Mouse (Mus musculus): ENCODE measurements around the gene Zfp26. TPM values are rescaled to one million over a fixed set of nuclear protein-coding genes. Genes with fewer than 3 reads are reported as not detected.
A peak's percentile ranks its signal among the peaks of the same experiment; 100 is the strongest.

The Zfp26 gene
- polyA plus RNA-seq (2014; fragmentation: Nextera tagmentation; extraction: Ambion mirVana) = 15.7 and 36.5 TPM in 2 replicates

DNA sequence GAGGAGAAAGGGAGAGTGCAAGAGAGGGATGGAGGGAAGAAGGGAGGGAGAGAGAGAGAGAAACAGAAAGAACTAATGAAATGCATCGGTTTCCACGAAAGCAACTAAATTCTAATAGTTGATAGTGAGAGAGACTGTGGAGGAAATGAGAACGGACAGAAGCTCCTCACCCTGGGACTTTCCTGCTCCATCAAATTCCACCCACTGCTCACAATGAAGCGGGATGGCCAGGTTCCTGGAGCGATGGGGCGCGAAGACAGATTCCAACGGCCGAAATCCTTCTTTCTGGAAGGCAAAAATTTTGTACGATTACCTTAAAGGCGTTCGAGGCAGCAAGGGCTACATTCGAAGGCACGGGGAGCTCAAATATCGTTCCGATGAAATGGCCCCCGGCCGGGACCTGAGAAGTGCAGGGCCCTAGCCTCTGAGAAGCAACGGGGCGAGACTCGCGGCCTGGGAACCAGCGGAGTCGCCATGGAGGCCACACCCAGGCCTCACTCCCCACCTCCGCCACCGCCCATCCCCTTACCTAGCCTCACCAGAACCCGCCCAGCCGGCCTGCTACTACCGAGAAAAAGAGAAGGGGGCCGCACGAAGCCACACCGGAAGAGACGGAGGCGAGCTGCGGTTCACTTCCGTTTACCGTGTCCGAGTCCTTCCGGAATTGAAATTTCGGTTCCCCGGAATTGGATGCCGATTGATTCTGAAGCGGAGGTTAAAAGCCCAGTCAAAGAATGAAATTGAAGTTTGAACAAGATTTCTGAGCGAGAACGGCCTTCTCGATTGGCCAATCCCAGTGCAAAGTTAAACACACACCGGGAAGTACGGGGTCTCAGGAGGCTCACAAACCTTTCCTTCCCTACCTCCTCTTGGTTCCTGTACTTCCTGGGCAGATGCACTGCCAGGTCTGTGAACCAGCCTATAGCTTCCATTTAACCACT, at the start of gene Zfp26:
Gene Zfp26, minus strand, starts transcription at position 786 of the 941 bp plus-strand sequence.
- peak; percentile 95 for ATAC-seq (ENCODE audit: low FRiP score, low TSS enrichment)

DNA sequence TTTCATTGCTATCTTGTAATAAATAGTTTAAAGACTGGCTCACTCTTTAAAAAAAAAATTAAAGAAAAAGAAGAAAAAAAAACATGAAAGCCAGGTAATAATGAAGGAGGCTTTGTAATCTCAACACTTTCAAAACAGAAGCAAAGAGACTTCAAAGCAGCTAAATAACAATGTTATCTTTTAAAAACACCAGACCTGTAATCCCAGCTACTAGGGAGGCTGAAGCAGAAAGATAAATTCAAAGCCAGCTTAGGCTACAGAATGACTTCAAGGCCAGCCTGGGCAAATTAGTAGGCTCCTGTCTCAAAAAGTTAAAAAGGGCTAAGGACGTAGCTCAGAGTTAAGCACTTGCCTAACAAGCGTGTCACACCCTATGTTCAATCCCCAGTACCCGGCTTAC, 49.7 kb upstream of the Zfp26 start:
- Histone ChIP-seq H3K9me3 (ENCODE audit: control insufficient read depth, low read length) (no peaks in the 10 kb centered on the region), H3K27ac (ENCODE audit: low read depth, low read length) (no peak overlapping the region), H3K36me3 (ENCODE audit: control insufficient read depth, insufficient read depth, low read length) (peaks cover 74% of the 10 kb centered on the region), H3K4me1 (ENCODE audit: control insufficient read depth, insufficient read depth, low read length) (peaks cover 2% of the 10 kb centered on the region; the same call in 1 of the 2 replicates), H3K9ac (ENCODE audit: low read depth, low read length) (no peak overlapping the region), H3K4me3 (ENCODE audit: low read length) (no peak overlapping the region), H3K4me2 (replicated peaks; ENCODE audit: low read depth, low read length) (no peak overlapping the region), H3K27me3 (ENCODE audit: control insufficient read depth, insufficient read depth, low read length) (no peaks in the 10 kb centered on the region)
- WGBS = 84% methylated on average over 3 of the region's 3 CpGs
- no peak for ATAC-seq (ENCODE audit: low FRiP score, low TSS enrichment)

More for the DNA sequence above, at the start of gene Zfp26:
- Histone ChIP-seq H3K4me3 (ENCODE audit: low read length) (peak within 1 kb of the TSS; percentile 79), H3K36me3 (ENCODE audit: control insufficient read depth, insufficient read depth, low read length) (peaks cover 28% of the 10 kb centered on the region), H3K27ac (ENCODE audit: low read depth, low read length) (peak within 1 kb of the TSS; percentile 87), H3K9ac (ENCODE audit: low read depth, low read length) (peak within 1 kb of the TSS; percentile 86), H3K9me3 (ENCODE audit: control insufficient read depth, low read length) (no peaks in the 10 kb centered on the region), H3K4me2 (replicated peaks; ENCODE audit: low read depth, low read length) (peak within 1 kb of the TSS; percentile 73), H3K27me3 (ENCODE audit: control insufficient read depth, insufficient read depth, low read length) (no peaks in the 10 kb centered on the region), H3K4me1 (ENCODE audit: control insufficient read depth, insufficient read depth, low read length) (0 out of 2 replicates have a peak, but pooled peaks cover 5% of the 10 kb centered on the region)
- WGBS = under 1% methylated on average over 48 of the region's 48 CpGs

GRCm38 (mm10) chr9:20504801-20505200, 44.8 kb upstream of the Zfp26 start:
- Histone ChIP-seq H3K36me3 (ENCODE audit: control insufficient read depth, insufficient read depth, low read length) (peaks cover 84% of the 10 kb centered on the region), H3K9ac (ENCODE audit: low read depth, low read length) (no peak overlapping the region), H3K9me3 (ENCODE audit: control insufficient read depth, low read length) (no peaks in the 10 kb centered on the region), H3K4me2 (replicated peaks; ENCODE audit: low read depth, low read length) (no peak overlapping the region), H3K4me3 (ENCODE audit: low read length) (no peak overlapping the region), H3K27ac (ENCODE audit: low read depth, low read length) (no peak overlapping the region), H3K4me1 (ENCODE audit: control insufficient read depth, insufficient read depth, low read length) (no peaks in the 10 kb centered on the region), H3K27me3 (ENCODE audit: control insufficient read depth, insufficient read depth, low read length) (no peaks in the 10 kb centered on the region)
- 91% methylated on average over 5 of the region's 5 CpGs for WGBS
- ATAC-seq (ENCODE audit: low FRiP score, low TSS enrichment) = no peak

- H3K36me3 ChIP-seq (ENCODE audit: control insufficient read depth, insufficient read depth, low read length) = peaks cover 38% of the 10 kb centered on the region
- peak overlapping the region; percentile 65 for H3K9ac ChIP-seq (ENCODE audit: low read depth, low read length)
- WGBS = 5% methylated on average over 9 of the region's 9 CpGs
- H3K27ac ChIP-seq (ENCODE audit: low read depth, low read length) = peak overlapping the region; percentile 83; the same call in 1 of the 2 replicates
- peak overlapping the region; percentile 81 for H3K4me2 ChIP-seq (replicated peaks; ENCODE audit: low read depth, low read length)
- H3K4me3 ChIP-seq (ENCODE audit: low read length) = peak overlapping the region; percentile 56
- H3K9me3 ChIP-seq (ENCODE audit: control insufficient read depth, low read length) = no peaks in the 10 kb centered on the region
- peaks cover 7% of the 10 kb centered on the region; the same call in 1 of the 2 replicates for H3K4me1 ChIP-seq (ENCODE audit: control insufficient read depth, insufficient read depth, low read length)
- ATAC-seq (ENCODE audit: low FRiP score, low TSS enrichment) = no peak
- no peaks in the 10 kb centered on the region for H3K27me3 ChIP-seq (ENCODE audit: control insufficient read depth, insufficient read depth, low read length)
Observed at GRCm38 (mm10) chr9:20493281-20493680, 33.3 kb upstream of the Zfp26 start.

DNA sequence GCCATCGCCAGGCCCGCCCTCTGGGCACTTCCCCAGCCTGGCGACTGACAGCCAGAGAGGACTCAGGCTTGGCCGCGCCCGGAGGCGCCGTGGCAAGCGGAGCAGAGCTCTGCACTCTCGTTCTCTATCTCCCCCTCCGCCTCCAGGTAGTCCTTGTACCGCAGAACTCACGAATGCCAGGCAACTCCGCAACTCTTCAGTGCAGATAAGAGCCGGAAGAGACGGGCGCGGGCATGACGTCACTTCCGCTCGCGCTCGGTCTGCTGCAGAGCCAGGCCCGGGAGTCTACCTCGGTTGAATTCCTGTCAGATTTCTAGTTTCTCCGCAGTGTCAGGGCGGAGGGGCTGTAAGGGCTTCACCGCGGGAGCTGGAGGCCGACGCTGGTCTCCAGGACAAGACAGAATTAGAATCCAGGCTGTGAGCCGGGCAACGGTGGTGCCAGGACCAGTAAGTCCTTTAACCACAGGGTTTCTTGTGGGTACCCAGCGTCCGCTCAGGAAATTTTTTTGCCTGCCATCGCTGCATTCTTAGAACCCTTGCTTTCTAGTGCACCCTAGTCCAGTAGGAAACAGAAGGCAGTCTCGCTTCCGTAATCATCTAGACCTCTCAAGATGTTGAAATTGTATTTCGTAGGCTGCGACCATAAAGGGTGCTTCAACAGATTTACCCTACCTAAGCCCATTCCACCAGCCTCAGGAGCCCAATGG, 32.7 kb upstream of the Zfp26 start, which contains the start of gene Zfp426:
Gene Zfp426, minus strand, starts transcription at position 220 of the 707 bp plus-strand sequence.
- peak; percentile 95 for ATAC-seq (ENCODE audit: low FRiP score, low TSS enrichment)
- Histone ChIP-seq H3K9ac (ENCODE audit: low read depth, low read length) (peak within 1 kb of the TSS; percentile 65), H3K4me3 (ENCODE audit: low read length) (peak within 1 kb of the TSS; percentile 56), H3K27me3 (ENCODE audit: control insufficient read depth, insufficient read depth, low read length) (no peaks in the 10 kb centered on the region), H3K36me3 (ENCODE audit: control insufficient read depth, insufficient read depth, low read length) (peaks cover 32% of the 10 kb centered on the region), H3K27ac (ENCODE audit: low read depth, low read length) (peak within 1 kb of the TSS; percentile 83), H3K9me3 (ENCODE audit: control insufficient read depth, low read length) (no peaks in the 10 kb centered on the region), H3K4me1 (ENCODE audit: control insufficient read depth, insufficient read depth, low read length) (peaks cover 7% of the 10 kb centered on the region; the same call in 1 of the 2 replicates), H3K4me2 (replicated peaks; ENCODE audit: low read depth, low read length) (peak within 1 kb of the TSS; percentile 81)
- WGBS = under 1% methylated on average over 40 of the region's 40 CpGs

DNA sequence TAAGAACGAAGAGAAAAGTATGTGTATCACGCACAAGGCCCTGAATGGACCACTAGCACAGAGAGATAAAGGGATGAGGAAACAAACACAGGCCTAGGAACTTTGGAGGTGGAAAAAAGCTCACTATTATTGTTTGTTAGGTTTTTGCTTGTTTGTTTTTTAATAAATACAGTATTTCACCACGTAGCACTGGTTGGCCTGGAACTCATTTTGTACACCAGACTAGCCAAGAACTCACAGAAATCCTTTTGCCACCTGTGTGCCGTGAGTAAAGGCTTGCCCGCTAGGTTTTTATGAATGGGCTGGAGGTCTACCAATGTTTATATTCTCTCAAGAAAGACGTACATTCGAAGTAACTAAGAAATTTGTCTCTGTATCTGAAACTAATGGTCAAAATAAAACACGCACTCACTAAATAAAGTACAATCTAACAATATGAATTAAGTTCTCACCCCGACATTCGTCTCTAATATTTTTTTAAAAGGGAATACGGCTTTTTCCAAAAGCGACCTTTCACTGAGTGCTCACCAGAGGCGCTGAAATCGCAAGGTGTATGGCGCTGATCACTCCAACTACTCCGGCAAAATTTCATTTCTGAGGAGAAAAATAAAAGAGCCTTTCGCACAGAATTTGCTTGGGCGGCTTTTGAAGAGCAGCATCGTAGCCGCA, 32.0 kb upstream of the Zfp26 start:
- 11% methylated on average over 20 of the region's 20 CpGs for WGBS

DNA sequence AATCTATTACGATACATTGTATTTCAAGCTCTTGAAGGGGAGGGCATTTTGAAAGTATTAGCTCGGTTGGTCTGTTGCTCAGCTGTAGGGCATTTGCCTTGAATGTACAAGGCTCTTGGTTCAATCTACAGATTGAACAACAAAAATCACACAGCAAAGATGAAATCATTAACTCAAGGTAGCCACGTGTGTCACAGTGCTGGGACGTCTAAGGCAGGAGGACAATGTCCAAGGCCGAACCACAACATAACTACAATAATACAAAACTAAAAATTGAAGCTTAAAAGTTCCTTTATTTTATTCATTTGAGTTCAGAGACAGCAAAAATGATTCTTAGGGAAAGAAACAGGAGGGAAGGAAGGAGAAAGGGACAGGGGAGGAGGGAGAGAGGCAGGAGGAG, 29.6 kb upstream of the Zfp26 start:
- no peak overlapping the region for H3K4me2 ChIP-seq (replicated peaks; ENCODE audit: low read depth, low read length)
- peaks cover 7% of the 10 kb centered on the region; the same call in 1 of the 2 replicates for H3K4me1 ChIP-seq (ENCODE audit: control insufficient read depth, insufficient read depth, low read length)
- H3K36me3 ChIP-seq (ENCODE audit: control insufficient read depth, insufficient read depth, low read length) = peaks cover 22% of the 10 kb centered on the region; the same call in 1 of the 2 replicates
- no peak overlapping the region for H3K4me3 ChIP-seq (ENCODE audit: low read length)
- 94% methylated on average over 5 of the region's 5 CpGs for WGBS
- no peak overlapping the region for H3K9ac ChIP-seq (ENCODE audit: low read depth, low read length)
- H3K27me3 ChIP-seq (ENCODE audit: control insufficient read depth, insufficient read depth, low read length) = no peaks in the 10 kb centered on the region
- H3K27ac ChIP-seq (ENCODE audit: low read depth, low read length) = no peak overlapping the region
- H3K9me3 ChIP-seq (ENCODE audit: control insufficient read depth, low read length) = no peaks in the 10 kb centered on the region
- ATAC-seq (ENCODE audit: low FRiP score, low TSS enrichment) = no peak

More for the DNA sequence above, 32.0 kb upstream of the Zfp26 start:
- Histone ChIP-seq H3K4me3 (ENCODE audit: low read length) (peak overlapping the region; percentile 56), H3K9me3 (ENCODE audit: control insufficient read depth, low read length) (no peaks in the 10 kb centered on the region), H3K27me3 (ENCODE audit: control insufficient read depth, insufficient read depth, low read length) (no peaks in the 10 kb centered on the region), H3K36me3 (ENCODE audit: control insufficient read depth, insufficient read depth, low read length) (peaks cover 25% of the 10 kb centered on the region), H3K4me2 (replicated peaks; ENCODE audit: low read depth, low read length) (peak overlapping the region; percentile 81), H3K9ac (ENCODE audit: low read depth, low read length) (peak overlapping the region; percentile 65), H3K4me1 (ENCODE audit: control insufficient read depth, insufficient read depth, low read length) (peaks cover 7% of the 10 kb centered on the region; the same call in 1 of the 2 replicates), H3K27ac (ENCODE audit: low read depth, low read length) (peak overlapping the region; percentile 83)
- no peak for ATAC-seq (ENCODE audit: low FRiP score, low TSS enrichment)

GRCm38 (mm10) chr9:20479396-20479795, 19.4 kb upstream of the Zfp26 start:
- no peaks in the 10 kb centered on the region for H3K9me3 ChIP-seq (ENCODE audit: control insufficient read depth, low read length)
- no peaks in the 10 kb centered on the region for H3K27me3 ChIP-seq (ENCODE audit: control insufficient read depth, insufficient read depth, low read length)
- WGBS = 96% methylated on average over 5 of the region's 5 CpGs
- H3K36me3 ChIP-seq (ENCODE audit: control insufficient read depth, insufficient read depth, low read length) = peaks cover 46% of the 10 kb centered on the region
- no peak overlapping the region for H3K27ac ChIP-seq (ENCODE audit: low read depth, low read length)
- no peak overlapping the region for H3K4me2 ChIP-seq (replicated peaks; ENCODE audit: low read depth, low read length)
- H3K4me3 ChIP-seq (ENCODE audit: low read length) = no peak overlapping the region
- no peak overlapping the region for H3K9ac ChIP-seq (ENCODE audit: low read depth, low read length)
- H3K4me1 ChIP-seq (ENCODE audit: control insufficient read depth, insufficient read depth, low read length) = no peaks in the 10 kb centered on the region
- no peak for ATAC-seq (ENCODE audit: low FRiP score, low TSS enrichment)

Data from kidney, embryonic 14.5 days (tissue).